Mouse (Mus musculus): ENCODE measurements around the gene Olfr1454. TPM values are rescaled to one million over a fixed set of nuclear protein-coding genes. Genes with fewer than 3 reads are reported as not detected.

The Olfr1454 gene
- not detected in 2 replicates for polyA plus RNA-seq (2015; fragmentation: Nextera tagmentation; extraction: Ambion mirVana)

DNA sequence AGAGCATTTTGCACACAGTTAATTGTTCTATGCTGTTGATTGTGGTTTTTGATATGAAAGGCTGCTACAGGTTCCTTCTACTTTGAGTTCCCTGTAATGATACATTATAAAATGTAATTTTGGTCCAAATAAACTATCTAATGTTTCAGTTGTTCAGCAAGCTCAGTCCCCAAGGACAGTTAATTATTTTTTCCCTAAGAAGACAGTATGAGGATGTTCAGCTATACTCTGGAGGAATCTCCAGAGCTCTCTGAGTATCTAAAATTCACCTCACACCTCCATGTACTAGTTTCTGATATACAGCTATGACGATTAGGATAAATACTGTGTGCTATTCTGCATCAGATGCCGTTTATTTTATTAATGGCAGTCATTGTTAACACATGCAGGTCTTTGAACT, at the start of gene Olfr1454:
Gene Olfr1454 (plus strand): TSS at position 301 of the 400 bp plus-strand sequence.
- no peak within 1 kb of the TSS for H3K4me2 ChIP-seq
- H3K27me3 ChIP-seq = no peaks in the 10 kb centered on the region
- no peak for ATAC-seq (ENCODE audit: low FRiP score)
- H3K36me3 ChIP-seq = no peaks in the 10 kb centered on the region
- no peak within 1 kb of the TSS for H3K4me3 ChIP-seq
- 74% methylated on average over 2 of the region's 2 CpGs for WGBS
- H3K9ac ChIP-seq = no peak within 1 kb of the TSS
- no peak within 1 kb of the TSS for H3K27ac ChIP-seq
- peaks cover 35% of the 10 kb centered on the region for H3K9me3 ChIP-seq
- H3K4me1 ChIP-seq (replicated peaks) = no peaks in the 10 kb centered on the region

DNA sequence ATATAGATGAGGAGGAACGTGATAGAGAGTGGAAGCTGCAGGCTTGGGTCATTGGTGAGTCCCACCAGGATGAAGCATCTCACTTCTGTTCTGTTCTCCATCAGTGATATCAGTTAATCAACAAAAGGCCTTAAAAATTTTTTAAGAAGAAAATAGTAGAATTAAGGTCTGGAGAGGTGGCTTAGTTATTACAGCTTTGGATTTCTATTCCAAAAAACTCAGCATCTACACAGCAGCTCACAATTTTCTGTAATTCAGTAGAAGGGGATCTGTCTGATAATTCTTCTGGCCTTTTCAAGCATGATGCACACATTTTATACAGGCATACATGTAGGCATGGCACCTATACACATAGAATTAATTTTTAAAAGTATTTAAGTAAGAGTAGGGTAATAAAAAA, 32.2 kb upstream of the Olfr1454 start, which contains the start of gene Olfr1453:
Gene Olfr1453 (minus strand): TSS at position 101 of the 400 bp plus-strand sequence.
- H3K27me3 ChIP-seq = no peaks in the 10 kb centered on the region
- no peaks in the 10 kb centered on the region; the same call in 1 of the 2 replicates for H3K9me3 ChIP-seq
- no peak for ATAC-seq (ENCODE audit: low FRiP score)
- no peak within 1 kb of the TSS for H3K9ac ChIP-seq
- H3K27ac ChIP-seq = no peak within 1 kb of the TSS
- WGBS = 68% methylated on average over 1 of the region's 1 CpGs
- H3K4me3 ChIP-seq = no peak within 1 kb of the TSS
- no peak within 1 kb of the TSS for H3K4me2 ChIP-seq
- H3K4me1 ChIP-seq (replicated peaks) = no peaks in the 10 kb centered on the region
- no peaks in the 10 kb centered on the region for H3K36me3 ChIP-seq

DNA sequence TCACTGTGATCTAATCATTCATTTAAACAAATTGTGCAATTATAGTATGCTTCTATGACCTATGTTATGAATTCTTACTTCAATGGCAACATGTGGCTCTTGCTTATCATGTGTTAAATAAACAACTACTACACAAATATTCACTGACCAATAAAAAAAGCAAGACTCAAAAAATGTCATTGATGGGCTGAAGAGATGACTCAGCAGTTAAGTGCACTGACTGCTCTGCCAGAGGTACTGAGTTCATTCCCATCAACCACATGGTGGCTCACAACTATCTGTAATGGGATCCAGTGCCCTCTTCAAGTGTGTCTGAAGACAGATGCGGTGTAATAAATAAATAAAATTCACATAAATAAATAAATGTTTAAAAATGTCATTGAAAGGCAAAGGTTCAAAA, 33.5 kb downstream of the Olfr1454 start:
- H3K27ac ChIP-seq = no peak overlapping the region
- no peak overlapping the region for H3K9ac ChIP-seq
- no peaks in the 10 kb centered on the region for H3K27me3 ChIP-seq
- H3K36me3 ChIP-seq = no peaks in the 10 kb centered on the region
- no peaks in the 10 kb centered on the region for H3K4me1 ChIP-seq (replicated peaks)
- 0 out of 2 replicates have a peak, but pooled peaks cover 11% of the 10 kb centered on the region for H3K9me3 ChIP-seq
- 95% methylated on average over 1 of the region's 1 CpGs for WGBS
- no peak overlapping the region for H3K4me2 ChIP-seq
- no peak for ATAC-seq (ENCODE audit: low FRiP score)
- H3K4me3 ChIP-seq = no peak overlapping the region

- WGBS = 82% methylated on average over 2 of the region's 2 CpGs
- Histone ChIP-seq H3K27me3 (no peaks in the 10 kb centered on the region), H3K9ac (no peak within 1 kb of the TSS), H3K9me3 (0 out of 2 replicates have a peak, but pooled peaks cover 7% of the 10 kb centered on the region), H3K4me2 (no peak within 1 kb of the TSS), H3K27ac (no peak within 1 kb of the TSS), H3K4me1 (replicated peaks) (no peaks in the 10 kb centered on the region), H3K4me3 (no peak within 1 kb of the TSS), H3K36me3 (no peaks in the 10 kb centered on the region)
- ATAC-seq (ENCODE audit: low FRiP score) = no peak
These were observed 37.4 kb downstream of the Olfr1454 start, which contains the start of gene Olfr1457 for GRCm38 (mm10) chr19:13097791-13098190. TSS of gene Olfr1457 (minus strand) at chr19:13097891.

DNA sequence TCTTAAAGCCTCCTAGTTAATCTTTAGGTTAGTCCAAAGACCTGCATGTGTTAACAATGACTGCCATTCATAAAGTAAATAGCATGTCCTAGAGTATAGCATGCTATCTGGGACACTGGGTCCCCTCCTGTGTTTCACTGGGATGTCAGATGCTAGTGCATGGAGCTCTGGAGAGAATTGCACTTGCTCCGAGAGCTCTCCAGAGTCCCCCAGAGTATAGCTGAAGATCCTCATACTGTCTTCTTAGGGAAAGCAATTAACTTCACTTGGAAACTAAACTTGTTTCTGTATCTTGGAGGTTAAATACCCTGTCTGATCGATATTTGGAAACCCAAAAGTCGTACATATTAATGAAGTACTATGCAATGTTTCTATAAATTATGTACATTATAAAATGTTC, 46.3 kb downstream of the Olfr1454 start, which contains the start of gene Olfr1458:
Gene Olfr1458 (minus strand): TSS at position 101 of the 400 bp plus-strand sequence.
- Histone ChIP-seq H3K27ac (no peak within 1 kb of the TSS), H3K4me3 (no peak within 1 kb of the TSS), H3K9ac (no peak within 1 kb of the TSS), H3K4me1 (replicated peaks) (no peaks in the 10 kb centered on the region), H3K4me2 (no peak within 1 kb of the TSS), H3K9me3 (peaks cover 24% of the 10 kb centered on the region), H3K27me3 (no peaks in the 10 kb centered on the region), H3K36me3 (no peaks in the 10 kb centered on the region)
- WGBS = 89% methylated on average over 3 of the region's 3 CpGs
- ATAC-seq (ENCODE audit: low FRiP score) = no peak

Other genes starting within 250 kb of the Olfr1454 start
- gene Gm5244, start 213.9 kb upstream of the Olfr1454 start, polyA plus RNA-seq (2015; fragmentation: Nextera tagmentation; extraction: Ambion mirVana) = not detected in 2 replicates
- not detected in 2 replicates for gene Olfr1444, start 203.3 kb upstream of the Olfr1454 start, polyA plus RNA-seq (2015; fragmentation: Nextera tagmentation; extraction: Ambion mirVana)
- gene Olfr1445, start 176.8 kb upstream of the Olfr1454 start, polyA plus RNA-seq (2015; fragmentation: Nextera tagmentation; extraction: Ambion mirVana) = not detected in 2 replicates
- gene Olfr1446, start 167.1 kb upstream of the Olfr1454 start, polyA plus RNA-seq (2015; fragmentation: Nextera tagmentation; extraction: Ambion mirVana) = not detected in 2 replicates
- not detected in 2 replicates for gene Olfr1447, start 156.9 kb upstream of the Olfr1454 start, polyA plus RNA-seq (2015; fragmentation: Nextera tagmentation; extraction: Ambion mirVana)
- gene Olfr1448, start 136.2 kb upstream of the Olfr1454 start, polyA plus RNA-seq (2015; fragmentation: Nextera tagmentation; extraction: Ambion mirVana) = not detected in 2 replicates
- not detected in 2 replicates for gene Olfr1449, start 129.8 kb upstream of the Olfr1454 start, polyA plus RNA-seq (2015; fragmentation: Nextera tagmentation; extraction: Ambion mirVana)
- not detected in 2 replicates for gene Olfr1450, start 110.4 kb upstream of the Olfr1454 start, polyA plus RNA-seq (2015; fragmentation: Nextera tagmentation; extraction: Ambion mirVana)
- not detected in 2 replicates for gene Olfr1451, start 65.6 kb upstream of the Olfr1454 start, polyA plus RNA-seq (2015; fragmentation: Nextera tagmentation; extraction: Ambion mirVana)
- gene Olfr1453, start 32.3 kb upstream of the Olfr1454 start, polyA plus RNA-seq (2015; fragmentation: Nextera tagmentation; extraction: Ambion mirVana) = not detected in 2 replicates
- gene Olfr1457, start 37.3 kb downstream of the Olfr1454 start, polyA plus RNA-seq (2015; fragmentation: Nextera tagmentation; extraction: Ambion mirVana) = not detected in 2 replicates
- gene Olfr1458, start 46.2 kb downstream of the Olfr1454 start, polyA plus RNA-seq (2015; fragmentation: Nextera tagmentation; extraction: Ambion mirVana) = not detected in 2 replicates
- not detected in 2 replicates for gene Olfr1459, start 88.9 kb downstream of the Olfr1454 start, polyA plus RNA-seq (2015; fragmentation: Nextera tagmentation; extraction: Ambion mirVana)
- gene Olfr1461, start 102.4 kb downstream of the Olfr1454 start, polyA plus RNA-seq (2015; fragmentation: Nextera tagmentation; extraction: Ambion mirVana) = not detected in 2 replicates
- gene Olfr1462, start 125.1 kb downstream of the Olfr1454 start, polyA plus RNA-seq (2015; fragmentation: Nextera tagmentation; extraction: Ambion mirVana) = not detected in 2 replicates
- not detected in 2 replicates for gene Olfr1463, start 170.7 kb downstream of the Olfr1454 start, polyA plus RNA-seq (2015; fragmentation: Nextera tagmentation; extraction: Ambion mirVana)